Mouse (Mus musculus): ENCODE results near the gene Trmt61a.

GRCm38 (mm10) chr12:111672176-111672575 is 5.7 kb upstream of the Trmt61a start, which contains the start of gene Ckb:
- no peak for TF ChIP-seq EP300 (IDR thresholded peaks at IDR 0.05; ENCODE audit: low read depth)
- TF ChIP-seq CTCF (IDR thresholded peaks at IDR 0.05; ENCODE audit: low read depth) = no peak

Measured in liver, postnatal 0 days (tissue).